Mouse (Mus musculus): ENCODE results near the gene Coa6.
"Not testable (repeated sequence)": the region's sequence is repeated elsewhere in the genome, so short reads cannot be mapped to it uniquely, and the experiment has no call there.

Coa6 gene

GRCm38 (mm10) chr8:126422174-126422919 is at the start of gene Coa6:
Gene Coa6 (plus strand): TSS chr8:126422515.
- DNase-seq = peak; percentile 99

GRCm38 (mm10) chr8:126379580-126379979 is 42.7 kb upstream of the Coa6 start:
- no peak for DNase-seq

GRCm38 (mm10) chr8:126380141-126380540 is 42.2 kb upstream of the Coa6 start:
- DNase-seq = no peak

GRCm38 (mm10) chr8:126381299-126381698 is 41.0 kb upstream of the Coa6 start:
- no peak for DNase-seq

GRCm38 (mm10) chr8:126382216-126382615 is 40.1 kb upstream of the Coa6 start:
- DNase-seq = no peak

GRCm38 (mm10) chr8:126382749-126383148 is 39.6 kb upstream of the Coa6 start:
- peak; percentile 49 for DNase-seq

GRCm38 (mm10) chr8:126387566-126387965 is 34.7 kb upstream of the Coa6 start:
- DNase-seq = no peak

GRCm38 (mm10) chr8:126391541-126391940 is 30.8 kb upstream of the Coa6 start:
- DNase-seq = peak; percentile 65

- DNase-seq = no peak
Measured at GRCm38 (mm10) chr8:126395386-126395785, 26.9 kb upstream of the Coa6 start.

GRCm38 (mm10) chr8:126395917-126396316 is 26.4 kb upstream of the Coa6 start:
- no peak for DNase-seq

GRCm38 (mm10) chr8:126398349-126398748 is 24.0 kb upstream of the Coa6 start:
- peak; percentile 44 for DNase-seq

- not testable (repeated sequence) for DNase-seq
Measured at GRCm38 (mm10) chr8:126404550-126404949, 17.8 kb upstream of the Coa6 start.

GRCm38 (mm10) chr8:126405030-126405429 is 17.3 kb upstream of the Coa6 start:
- DNase-seq = no peak

- DNase-seq = no peak
Measured at GRCm38 (mm10) chr8:126420834-126421233, 1.5 kb upstream of the Coa6 start.

GRCm38 (mm10) chr8:126422920-126423300 is 595 bp downstream of the Coa6 start:
- DNase-seq = no peak

- DNase-seq = no peak
Measured at GRCm38 (mm10) chr8:126424163-126424562, 1.8 kb downstream of the Coa6 start.

GRCm38 (mm10) chr8:126424946-126425345 is 2.6 kb downstream of the Coa6 start:
- DNase-seq = no peak

GRCm38 (mm10) chr8:126429635-126430034 is 7.3 kb downstream of the Coa6 start:
- no peak for DNase-seq

GRCm38 (mm10) chr8:126433827-126434226 is 11.5 kb downstream of the Coa6 start:
- no peak for DNase-seq

- no peak for DNase-seq
Measured at GRCm38 (mm10) chr8:126438937-126439336, 16.6 kb downstream of the Coa6 start.

- no peak for DNase-seq
Measured at GRCm38 (mm10) chr8:126451158-126451557, 28.8 kb downstream of the Coa6 start.

GRCm38 (mm10) chr8:126455383-126455782 is 33.1 kb downstream of the Coa6 start:
- DNase-seq = no peak

- DNase-seq = peak; percentile 37
Measured at GRCm38 (mm10) chr8:126460274-126460673, 38.0 kb downstream of the Coa6 start.

GRCm38 (mm10) chr8:126461735-126462134 is 39.4 kb downstream of the Coa6 start:
- no peak for DNase-seq

- DNase-seq = no peak
Measured at GRCm38 (mm10) chr8:126464071-126464470, 41.8 kb downstream of the Coa6 start.

All from cerebellum, adult 8-10 months (tissue).